Mouse (Mus musculus): ENCODE measurements around the gene Il25. TPM values are rescaled to one million over a fixed set of nuclear protein-coding genes. Genes with fewer than 3 reads are reported as not detected.
A peak's percentile ranks its signal among the peaks of the same experiment; 100 is the strongest.

Il25 gene
- polyA plus RNA-seq (2015; fragmentation: Nextera tagmentation; extraction: Ambion mirVana): 0.25 TPM in 1 of 2 replicates, not detected in the other

DNA sequence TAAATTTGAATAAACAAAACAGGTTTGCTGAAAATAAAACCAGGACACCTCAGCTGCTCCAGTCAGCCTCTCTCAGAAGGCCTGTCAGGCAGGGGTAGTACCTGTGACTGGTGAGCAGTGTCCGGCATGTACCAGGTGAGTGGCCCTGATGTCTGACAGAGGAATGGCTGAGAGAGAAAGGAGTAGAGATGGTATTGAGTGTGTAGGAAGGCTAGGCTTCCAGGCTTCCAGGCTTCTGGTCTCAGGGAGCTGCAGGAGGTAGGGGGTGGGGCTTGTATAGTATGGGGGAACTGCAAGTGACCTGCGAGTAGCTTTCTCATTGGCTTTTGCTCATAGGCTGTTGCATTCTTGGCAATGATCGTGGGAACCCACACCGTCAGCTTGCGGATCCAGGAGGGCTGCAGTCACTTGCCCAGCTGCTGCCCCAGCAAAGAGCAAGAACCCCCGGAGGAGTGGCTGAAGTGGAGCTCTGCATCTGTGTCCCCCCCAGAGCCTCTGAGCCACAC is at the start of gene Il25:
Gene Il25, plus strand, starts transcription at position 51 of the 506 bp plus-strand sequence.
- H3K4me1 ChIP-seq: peaks cover 39% of the 10 kb centered on the region
- no peak within 1 kb of the TSS for H3K27ac ChIP-seq
- peak; percentile 18; the same call in 1 of the 2 replicates for ATAC-seq (ENCODE audit: insufficient number of reproducible peaks, insufficient read depth, low FRiP score, low TSS enrichment, low read depth)
- 20% methylated on average over 6 of the region's 6 CpGs for WGBS
- H3K9me3 ChIP-seq: no peaks in the 10 kb centered on the region
- no peaks in the 10 kb centered on the region for H3K36me3 ChIP-seq
- no peak within 1 kb of the TSS for H3K9ac ChIP-seq
- no peak within 1 kb of the TSS for H3K4me3 ChIP-seq
- no peaks in the 10 kb centered on the region for H3K27me3 ChIP-seq
- peak within 1 kb of the TSS; percentile 26; the same call in 1 of the 2 replicates for H3K4me2 ChIP-seq

DNA sequence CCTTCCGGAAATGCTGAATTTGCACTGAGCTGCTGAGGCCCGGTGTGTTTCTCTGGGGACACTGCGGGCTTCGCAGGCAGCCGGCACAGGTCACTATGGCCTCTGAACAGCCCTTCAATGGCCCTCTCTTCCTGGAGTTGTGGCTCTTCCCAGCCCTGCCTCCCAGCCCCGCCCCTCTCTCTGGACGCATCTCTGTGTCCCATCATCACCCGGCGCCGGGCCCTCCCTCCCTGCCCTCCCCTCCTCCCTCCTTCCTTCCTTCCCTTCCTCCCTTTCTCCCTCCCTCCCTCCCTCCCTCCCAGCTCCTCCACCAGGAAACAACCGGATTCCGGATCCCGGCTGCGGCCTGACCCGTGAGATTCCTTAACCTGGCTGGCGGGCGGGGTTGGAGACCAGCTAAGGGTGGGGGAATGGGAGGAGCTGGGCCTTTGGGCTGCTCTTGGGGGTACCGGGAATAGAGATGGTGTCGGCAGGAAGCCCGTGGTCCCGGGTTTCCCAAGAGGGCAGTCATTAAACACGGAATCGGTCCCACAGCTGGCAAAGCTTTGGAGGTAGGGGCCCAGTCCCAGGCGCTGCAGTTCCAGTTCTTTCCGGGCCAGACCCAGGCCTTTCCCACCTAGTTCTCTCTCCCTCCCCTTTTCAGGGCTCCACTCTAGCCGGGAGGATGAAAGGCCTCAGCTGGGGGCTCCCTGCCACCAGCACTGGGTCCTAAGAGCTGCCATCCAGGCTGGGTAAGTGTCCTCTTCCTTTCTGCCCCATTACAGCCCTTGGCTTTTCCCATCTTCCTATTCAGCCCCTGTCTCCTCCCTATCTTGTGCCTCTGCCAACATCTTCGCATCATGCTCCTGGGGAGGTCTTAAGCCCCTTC is 49.1 kb upstream of the Il25 start, which contains the start of the genes Bcl2l2 and Gm20521:
Gene Bcl2l2, plus strand, starts transcription at position 224 of the 868 bp plus-strand sequence.
Gene Gm20521, plus strand, starts transcription at position 288 of the 868 bp plus-strand sequence.
- Histone ChIP-seq H3K9ac (peak within 1 kb of the TSS; percentile 86), H3K9me3 (no peaks in the 10 kb centered on the region), H3K4me2 (peak within 1 kb of the TSS; percentile 80), H3K27me3 (peaks cover 6% of the 10 kb centered on the region), H3K4me1 (peaks cover 18% of the 10 kb centered on the region), H3K27ac (peak within 1 kb of the TSS; percentile 93), H3K36me3 (peaks cover 11% of the 10 kb centered on the region), H3K4me3 (peak within 1 kb of the TSS; percentile 73)
- peak; percentile 78 for ATAC-seq (ENCODE audit: insufficient number of reproducible peaks, insufficient read depth, low FRiP score, low TSS enrichment, low read depth)
- under 1% methylated on average over 27 of the region's 27 CpGs for WGBS

DNA sequence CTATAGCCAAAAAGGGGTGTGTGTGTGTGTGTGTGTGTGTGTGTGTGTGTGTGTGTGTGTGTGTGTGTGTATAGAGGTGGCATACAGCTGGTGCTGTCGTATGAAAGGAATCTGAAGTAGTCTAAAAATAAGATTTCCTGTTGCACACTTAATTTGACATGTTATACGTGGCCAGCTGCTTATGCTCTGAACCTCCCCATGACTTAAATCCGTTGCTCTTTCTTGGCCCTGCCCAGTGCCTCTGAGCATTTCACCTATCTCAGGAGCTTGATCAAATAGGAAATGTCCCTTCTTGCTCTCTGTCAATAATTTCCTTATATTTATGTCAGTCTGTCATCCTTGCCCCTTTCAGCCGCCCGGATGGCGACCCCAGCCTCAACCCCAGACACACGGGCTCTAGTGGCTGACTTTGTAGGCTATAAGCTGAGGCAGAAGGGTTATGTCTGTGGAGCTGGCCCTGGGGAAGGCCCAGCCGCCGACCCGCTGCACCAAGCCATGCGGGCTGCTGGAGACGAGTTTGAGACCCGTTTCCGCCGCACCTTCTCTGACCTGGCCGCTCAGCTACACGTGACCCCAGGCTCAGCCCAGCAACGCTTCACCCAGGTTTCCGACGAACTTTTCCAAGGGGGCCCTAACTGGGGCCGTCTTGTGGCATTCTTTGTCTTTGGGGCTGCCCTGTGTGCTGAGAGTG is 48.3 kb upstream of the Il25 start:
- H3K27me3 ChIP-seq: no peaks in the 10 kb centered on the region
- WGBS: 27% methylated on average over 21 of the region's 21 CpGs
- H3K4me2 ChIP-seq: peak overlapping the region; percentile 80
- no peaks in the 10 kb centered on the region for H3K9me3 ChIP-seq
- no peak for ATAC-seq (ENCODE audit: insufficient number of reproducible peaks, insufficient read depth, low FRiP score, low TSS enrichment, low read depth)
- H3K36me3 ChIP-seq: peaks cover 11% of the 10 kb centered on the region
- peak overlapping the region; percentile 73 for H3K4me3 ChIP-seq
- peaks cover 18% of the 10 kb centered on the region for H3K4me1 ChIP-seq
- H3K27ac ChIP-seq: peak overlapping the region; percentile 93
- H3K9ac ChIP-seq: peak overlapping the region; percentile 86

DNA sequence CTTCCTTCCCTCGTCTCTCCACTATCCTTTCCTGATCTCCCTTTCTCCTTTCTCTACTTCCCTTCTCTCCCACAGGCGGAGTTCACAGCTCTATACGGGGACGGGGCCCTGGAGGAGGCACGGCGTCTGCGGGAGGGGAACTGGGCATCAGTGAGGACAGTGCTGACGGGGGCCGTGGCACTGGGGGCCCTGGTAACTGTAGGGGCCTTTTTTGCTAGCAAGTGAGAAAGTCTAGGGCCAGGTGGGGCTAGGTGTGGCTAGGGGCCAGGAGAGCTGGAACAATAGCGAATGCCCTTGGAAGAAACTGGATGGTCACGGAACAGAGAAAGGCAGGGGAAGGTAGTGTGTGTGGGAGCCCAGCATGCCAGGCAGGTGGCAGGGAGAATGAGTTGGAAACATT is 47.2 kb upstream of the Il25 start:
- WGBS: 92% methylated on average over 11 of the region's 11 CpGs
- Histone ChIP-seq H3K4me3 (no peak overlapping the region), H3K4me1 (peaks cover 18% of the 10 kb centered on the region), H3K9me3 (no peaks in the 10 kb centered on the region), H3K4me2 (peak overlapping the region; percentile 80), H3K9ac (peak overlapping the region; percentile 54; the same call in 1 of the 2 replicates), H3K36me3 (peaks cover 11% of the 10 kb centered on the region), H3K27me3 (no peaks in the 10 kb centered on the region), H3K27ac (no peak overlapping the region)
- ATAC-seq (ENCODE audit: insufficient number of reproducible peaks, insufficient read depth, low FRiP score, low TSS enrichment, low read depth): no peak

DNA sequence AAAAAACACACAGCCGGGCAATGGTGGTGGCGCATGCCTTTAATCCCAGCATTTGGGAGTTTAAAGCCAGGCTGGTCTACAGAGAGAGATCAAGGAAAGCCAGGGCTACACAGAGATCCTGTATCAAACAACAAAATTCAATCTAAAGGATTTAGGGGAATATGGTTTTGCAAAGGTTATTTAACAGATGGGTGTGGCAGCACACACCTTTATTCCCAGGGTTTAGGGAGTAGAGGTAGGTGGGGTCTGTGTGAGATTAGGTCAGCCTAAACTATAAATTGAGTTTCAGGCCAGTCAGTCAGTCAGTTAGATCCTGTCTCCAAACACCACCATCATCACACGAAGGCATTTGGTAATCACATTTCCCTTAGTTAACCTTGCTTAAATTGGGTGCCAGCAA is 40.3 kb upstream of the Il25 start, which contains the start of gene Pabpn1:
Gene Pabpn1, plus strand, starts transcription at position 301 of the 400 bp plus-strand sequence.
- 90% methylated on average over 3 of the region's 3 CpGs for WGBS
- Histone ChIP-seq H3K4me1 (peaks cover 10% of the 10 kb centered on the region; the same call in 1 of the 2 replicates), H3K4me3 (peak within 1 kb of the TSS; percentile 89), H3K36me3 (peaks cover 17% of the 10 kb centered on the region), H3K27me3 (no peaks in the 10 kb centered on the region), H3K4me2 (peak within 1 kb of the TSS; percentile 58), H3K27ac (peak within 1 kb of the TSS; percentile 86), H3K9me3 (no peaks in the 10 kb centered on the region), H3K9ac (peak within 1 kb of the TSS; percentile 60; the same call in 1 of the 2 replicates)
- no peak for ATAC-seq (ENCODE audit: insufficient number of reproducible peaks, insufficient read depth, low FRiP score, low TSS enrichment, low read depth)

DNA sequence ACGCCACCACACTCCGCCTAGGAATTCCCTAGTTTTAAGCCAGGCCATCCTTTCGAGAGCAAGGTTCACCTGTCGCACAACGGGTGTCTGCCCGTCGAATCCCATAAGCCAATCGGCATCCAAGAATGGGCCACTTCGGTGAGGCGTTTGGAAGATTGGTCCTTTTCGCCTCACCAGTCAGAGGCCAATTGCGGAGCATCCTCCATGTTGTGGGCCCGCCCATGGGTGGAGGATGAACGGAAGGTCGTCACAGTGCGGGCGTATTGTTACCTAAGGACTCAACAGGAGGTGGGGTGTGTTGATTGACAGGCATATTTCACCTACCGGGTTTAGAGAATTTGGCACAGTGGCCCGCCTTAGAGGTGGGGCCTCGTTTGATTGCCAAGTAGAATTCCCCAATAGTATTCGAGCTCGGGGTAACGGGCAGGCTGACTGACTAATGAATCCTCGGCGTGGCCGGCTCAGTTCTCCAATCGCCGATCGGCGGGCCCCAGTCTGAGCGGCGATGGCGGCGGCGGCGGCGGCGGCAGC is 38.8 kb upstream of the Il25 start:
- Histone ChIP-seq H3K4me2 (peak overlapping the region; percentile 58), H3K4me1 (peaks cover 10% of the 10 kb centered on the region; the same call in 1 of the 2 replicates), H3K4me3 (peak overlapping the region; percentile 89), H3K9ac (peak overlapping the region; percentile 98), H3K36me3 (peaks cover 29% of the 10 kb centered on the region), H3K27me3 (no peaks in the 10 kb centered on the region), H3K9me3 (no peaks in the 10 kb centered on the region), H3K27ac (peak overlapping the region; percentile 93)
- under 1% methylated on average over 38 of the region's 38 CpGs for WGBS
- ATAC-seq (ENCODE audit: insufficient number of reproducible peaks, insufficient read depth, low FRiP score, low TSS enrichment, low read depth): peak; percentile 99

DNA sequence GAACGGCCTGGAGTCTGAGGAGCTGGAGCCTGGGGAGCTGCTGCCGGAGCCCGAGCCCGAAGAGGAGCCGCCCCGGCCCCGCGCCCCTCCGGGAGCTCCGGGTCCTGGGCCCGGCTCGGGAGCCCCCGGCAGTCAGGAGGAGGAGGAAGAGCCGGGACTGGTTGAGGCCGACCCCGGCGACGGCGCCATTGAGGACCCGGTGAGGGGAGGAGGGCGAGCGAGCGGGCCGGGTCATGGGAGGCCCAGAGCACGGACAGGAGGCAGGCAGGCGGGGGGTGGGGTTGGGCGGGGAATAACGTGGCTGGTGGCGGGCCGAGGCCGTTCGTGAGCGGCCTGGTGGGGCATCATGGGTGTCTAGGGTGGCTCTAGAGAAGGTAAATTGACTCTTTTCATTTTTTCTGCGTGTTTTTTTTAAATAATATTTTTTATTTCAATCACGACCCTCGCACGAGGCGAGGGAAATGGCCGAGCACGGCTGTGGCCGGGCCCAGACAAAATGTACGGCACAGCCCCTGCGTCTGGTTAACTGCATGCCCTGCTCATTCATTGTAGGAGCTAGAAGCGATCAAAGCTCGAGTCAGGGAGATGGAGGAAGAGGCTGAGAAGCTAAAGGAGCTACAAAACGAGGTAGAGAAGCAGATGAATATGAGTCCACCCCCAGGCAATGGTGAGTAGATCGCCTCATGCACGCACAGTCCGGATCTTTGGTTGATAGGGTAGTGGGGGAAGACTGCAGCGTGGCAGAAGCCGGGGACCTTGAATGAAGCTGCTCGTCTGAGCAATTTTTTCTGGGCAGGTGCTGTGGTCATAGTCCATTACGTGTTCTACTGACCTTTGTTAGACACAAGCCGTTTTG is 38.0 kb upstream of the Il25 start:
- ATAC-seq (ENCODE audit: insufficient number of reproducible peaks, insufficient read depth, low FRiP score, low TSS enrichment, low read depth): peak; percentile 46
- Histone ChIP-seq H3K36me3 (peaks cover 29% of the 10 kb centered on the region), H3K27ac (peak overlapping the region; percentile 93), H3K4me3 (peak overlapping the region; percentile 89), H3K27me3 (no peaks in the 10 kb centered on the region), H3K9me3 (no peaks in the 10 kb centered on the region), H3K4me2 (peak overlapping the region; percentile 68), H3K4me1 (peaks cover 10% of the 10 kb centered on the region; the same call in 1 of the 2 replicates), H3K9ac (peak overlapping the region; percentile 98)
- under 1% methylated on average over 54 of the region's 54 CpGs for WGBS

DNA sequence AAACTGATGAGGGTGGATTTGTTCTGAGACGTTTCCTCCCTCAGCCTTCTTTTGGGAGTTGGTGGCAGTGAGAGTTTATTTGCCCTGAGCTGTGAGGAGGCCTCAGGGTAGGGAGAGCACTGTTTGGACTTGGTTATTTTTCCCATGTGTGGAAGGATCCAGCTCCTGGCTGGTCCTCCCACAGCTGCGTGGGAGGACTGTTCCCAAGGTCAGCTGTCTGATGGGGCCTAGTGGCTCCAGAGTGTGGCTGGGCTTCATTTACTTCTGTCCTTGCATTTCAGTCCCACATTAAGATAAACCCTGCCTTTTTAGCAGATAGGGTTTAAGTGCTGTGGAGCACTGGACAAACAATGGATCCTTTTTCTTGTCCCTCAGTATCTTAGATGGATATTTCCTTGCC is 35.0 kb upstream of the Il25 start:
- WGBS: 39% methylated on average over 2 of the region's 2 CpGs
- no peak overlapping the region for H3K9ac ChIP-seq
- peaks cover 10% of the 10 kb centered on the region; the same call in 1 of the 2 replicates for H3K4me1 ChIP-seq
- no peak overlapping the region for H3K4me3 ChIP-seq
- H3K27me3 ChIP-seq: no peaks in the 10 kb centered on the region
- H3K4me2 ChIP-seq: no peak overlapping the region
- no peaks in the 10 kb centered on the region for H3K9me3 ChIP-seq
- H3K27ac ChIP-seq: no peak overlapping the region
- ATAC-seq (ENCODE audit: insufficient number of reproducible peaks, insufficient read depth, low FRiP score, low TSS enrichment, low read depth): no peak
- H3K36me3 ChIP-seq: peaks cover 29% of the 10 kb centered on the region

DNA sequence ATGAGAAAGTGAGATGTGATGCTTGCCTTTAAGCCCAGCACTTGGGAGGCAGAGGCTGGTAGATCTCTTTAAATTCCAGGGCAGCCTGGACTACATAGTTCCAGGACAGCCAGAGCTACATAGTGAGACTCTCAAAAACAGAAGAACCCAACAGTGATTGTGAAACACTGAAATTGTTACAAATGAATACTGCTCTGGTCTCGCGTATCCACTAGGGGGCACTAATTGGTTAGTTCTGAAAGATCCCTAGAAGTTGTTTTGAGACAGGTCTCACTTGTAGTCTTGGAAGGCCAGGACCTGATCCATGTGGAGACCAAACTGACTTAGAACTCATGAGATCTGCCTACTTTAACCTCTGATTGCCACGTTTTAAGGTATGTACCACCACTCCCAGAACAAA is 32.1 kb upstream of the Il25 start:
- Histone ChIP-seq H3K9me3 (no peaks in the 10 kb centered on the region), H3K27ac (peak overlapping the region; percentile 28; the same call in 1 of the 2 replicates), H3K9ac (no peak overlapping the region), H3K27me3 (no peaks in the 10 kb centered on the region), H3K4me1 (peaks cover 4% of the 10 kb centered on the region; the same call in 1 of the 2 replicates), H3K4me3 (no peak overlapping the region), H3K4me2 (no peak overlapping the region), H3K36me3 (peaks cover 42% of the 10 kb centered on the region)
- no peak for ATAC-seq (ENCODE audit: insufficient number of reproducible peaks, insufficient read depth, low FRiP score, low TSS enrichment, low read depth)
- WGBS: 0% methylated on average over 3 of the region's 3 CpGs

DNA sequence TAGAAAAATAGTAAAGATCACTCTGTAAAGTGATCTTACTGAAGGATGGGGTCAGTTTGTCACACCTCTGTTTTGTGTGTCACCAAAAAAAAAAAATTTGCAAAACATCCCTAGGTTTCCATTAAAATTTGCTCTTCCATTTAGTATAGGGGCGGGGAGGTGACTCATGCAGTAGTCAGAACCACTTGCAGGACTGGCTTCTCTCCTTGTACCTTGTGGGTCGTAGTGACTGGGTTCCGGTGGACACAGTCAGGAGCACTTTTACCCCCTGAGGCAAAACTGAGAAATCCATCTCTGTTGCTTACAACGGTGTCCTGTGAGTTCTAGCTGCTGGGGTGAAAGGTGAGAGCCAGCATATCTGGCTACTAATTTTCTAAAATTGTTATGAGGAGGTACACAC is 28.9 kb upstream of the Il25 start:
- peaks cover 10% of the 10 kb centered on the region for H3K4me1 ChIP-seq
- 79% methylated on average over 4 of the region's 4 CpGs for WGBS
- no peak overlapping the region for H3K27ac ChIP-seq
- H3K9me3 ChIP-seq: no peaks in the 10 kb centered on the region
- H3K4me3 ChIP-seq: no peak overlapping the region
- no peak for ATAC-seq (ENCODE audit: insufficient number of reproducible peaks, insufficient read depth, low FRiP score, low TSS enrichment, low read depth)
- peaks cover 45% of the 10 kb centered on the region for H3K36me3 ChIP-seq
- H3K9ac ChIP-seq: no peak overlapping the region
- H3K27me3 ChIP-seq: no peaks in the 10 kb centered on the region
- H3K4me2 ChIP-seq: no peak overlapping the region
